ENCODE assay signal across 8 mouse cellular contexts in the genomic region with DNA sequence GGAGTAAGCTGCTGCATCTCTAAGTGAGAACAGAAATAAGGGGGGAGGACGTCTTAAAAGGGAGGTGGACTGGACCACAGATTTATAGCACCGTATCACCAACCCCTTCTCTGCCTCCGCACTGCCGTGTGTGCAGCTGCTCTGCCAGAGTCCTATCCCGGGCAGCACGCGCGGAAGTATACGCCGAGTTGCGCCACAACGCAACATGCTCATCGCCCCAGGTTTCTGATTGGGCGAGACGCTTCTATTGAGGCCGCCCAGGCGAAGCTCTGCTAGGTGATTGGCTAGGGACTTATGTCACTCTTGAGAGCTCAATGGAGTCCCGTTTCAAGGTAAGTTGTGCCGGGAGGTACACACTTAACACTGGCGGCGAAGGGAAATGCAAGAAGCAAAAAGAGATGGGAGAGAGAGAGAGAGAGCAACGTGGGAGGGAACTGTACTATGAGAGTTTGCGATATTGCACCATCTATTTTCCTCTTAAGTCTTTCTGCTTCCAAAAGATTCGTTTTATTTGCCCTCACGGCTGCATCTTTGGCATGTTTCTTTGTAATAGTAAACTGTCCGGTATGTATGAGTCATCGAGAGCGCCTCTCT. TPM values are rescaled to one million over a fixed set of nuclear protein-coding genes. Genes with fewer than 3 reads are reported as not detected.
DNase-seq lines count a peak whose midpoint lies in the region; ATAC-seq lines count a peak whose summit lies in the region.

No protein-coding gene starts in this region.

- H3K9ac ChIP-seq in intestine, embryonic 14.5 days (ENCODE audit: low read length) = peak overlapping the region; percentile 32; the same call in 1 of the 2 replicates

- H3K27ac ChIP-seq in embryonic facial prominence, embryonic 10.5 days (replicated peaks) = peak overlapping the region; percentile 79
- H3K27ac ChIP-seq in intestine, embryonic 14.5 days (ENCODE audit: low read depth) = no peak overlapping the region

- peaks cover 67% of the 10 kb centered on the region for H3K27me3 ChIP-seq in embryonic facial prominence, embryonic 10.5 days (replicated peaks; ENCODE audit: low read depth, poor library complexity, severe bottlenecking)
- H3K27me3 ChIP-seq in intestine, embryonic 14.5 days (replicated peaks; ENCODE audit: control insufficient read depth, insufficient read depth, low read length) = peaks cover 69% of the 10 kb centered on the region

- H3K4me1 ChIP-seq in embryonic facial prominence, embryonic 10.5 days = peaks cover 48% of the 10 kb centered on the region
- H3K4me1 ChIP-seq in intestine, embryonic 14.5 days (replicated peaks; ENCODE audit: control insufficient read depth, insufficient read depth, low read length) = peaks cover 4% of the 10 kb centered on the region; the same call in 1 of the 2 replicates

- peak; percentile 54 to 82 for DNase-seq in adrenal gland, postnatal 4 days (ENCODE audit: low spot score in 2 of 2)
- peak; percentile 97 for DNase-seq in embryonic facial prominence, embryonic 10.5 days (ENCODE audit: low spot score)
- peak; percentile 10 for DNase-seq in gonadal fat pad, adult 2 months (ENCODE audit: low read depth)
- DNase-seq in intestine, embryonic 14.5 days (ENCODE audit: low spot score) = peak; percentile 87
- DNase-seq in left cerebral cortex, adult 8-10 months (ENCODE audit: low spot score in 2 of 2) = peak; percentile 90 to 98
- peak; percentile 89 to 93 for DNase-seq in lung, postnatal 4 days
- DNase-seq in right cerebral cortex, adult 2 months (ENCODE audit: low spot score in 2 of 2) = peak; percentile 98 to 99
- DNase-seq in spleen, postnatal 36 days (ENCODE audit: low spot score in 2 of 2) = no peak

- ATAC-seq in intestine, embryonic 14.5 days (replicated peaks; ENCODE audit: low FRiP score, low TSS enrichment, low read depth) = peak; percentile 97

- no peaks in the 10 kb centered on the region for H3K36me3 ChIP-seq in embryonic facial prominence, embryonic 10.5 days (replicated peaks)
- no peaks in the 10 kb centered on the region for H3K36me3 ChIP-seq in intestine, embryonic 14.5 days (ENCODE audit: control insufficient read depth, insufficient read depth, low read length)

- WGBS in embryonic facial prominence, embryonic 10.5 days = under 1% methylated on average over 28 of the region's 28 CpGs
- WGBS in intestine, embryonic 14.5 days = under 1% methylated on average over 28 of the region's 28 CpGs

- H3K4me3 ChIP-seq in embryonic facial prominence, embryonic 10.5 days = peak overlapping the region; percentile 58
- H3K4me3 ChIP-seq in intestine, embryonic 14.5 days (ENCODE audit: low read depth, low read length) = peak overlapping the region; percentile 56

- H3K4me2 ChIP-seq in intestine, embryonic 14.5 days (ENCODE audit: low read length) = peak overlapping the region; percentile 77

- no peaks in the 10 kb centered on the region for H3K9me3 ChIP-seq in embryonic facial prominence, embryonic 10.5 days
- H3K9me3 ChIP-seq in intestine, embryonic 14.5 days (ENCODE audit: control insufficient read depth, low read length) = no peaks in the 10 kb centered on the region

RNA-seq across cellular contexts. Expression of a gene that starts 24.2 kb away (rescaled TPM):
- total RNA-seq in adrenal gland, postnatal 4 days (2021) = 10 to 100 TPM; 10.2 to 20.5 TPM
- polyA plus RNA-seq in embryonic facial prominence, embryonic 10.5 days (2016; fragmentation: Nextera tagmentation; extraction: Ambion mirVana) = 16.9 and 22.3 TPM in 2 replicates
- 0.25 and 0.27 TPM in 2 replicates for polyA plus RNA-seq in gonadal fat pad, adult 2 months (2012; rRNA removed)
- polyA plus RNA-seq in intestine, embryonic 14.5 days (2014; fragmentation: Nextera tagmentation; extraction: Ambion mirVana) = 6.6 and 7.0 TPM in 2 replicates
- 100 to 1,000 TPM in 3 of 4 experiments, 10 to 100 TPM in 1; 93.4 to 120 (median 115) TPM for total RNA-seq in left cerebral cortex, adult 8-10 months (2022)

Comparison
In these comparisons a context has a peak if more than half of its experiments do, and no peak if none do; other contexts are left out.
1. DNase-seq: peak in adrenal gland, postnatal 4 days (2 of 2), embryonic facial prominence, embryonic 10.5 days (single experiment), gonadal fat pad, adult 2 months (single experiment), intestine, embryonic 14.5 days (single experiment), left cerebral cortex, adult 8-10 months (2 of 2), lung, postnatal 4 days (2 of 2) and right cerebral cortex, adult 2 months (2 of 2); none in spleen, postnatal 36 days (0 of 2).